Mouse (Mus musculus) spleen, adult 2 months (tissue): Measurements from ENCODE around the gene Zfp810. TPM values are rescaled to one million over a fixed set of nuclear protein-coding genes. Genes with fewer than 3 reads are reported as not detected.
A peak's percentile ranks its signal among the peaks of the same experiment; 100 is the strongest.
"Not testable (repeated sequence)": the region's sequence is repeated elsewhere in the genome, so short reads cannot be mapped to it uniquely, and the experiment has no call there.

Experiments used
- DNase-seq, 2 experiments: peaks; one replicate each; pipeline versions ENCODE4 v3.0.0 to v3.0.0-alpha.2; 2012 to 2021; ENCODE audit warnings: low spot score in 2 of 2, low read depth in 1 of 2
- H3K27ac ChIP-seq: fragments of 200-500 bp; 2 replicates; pipeline ENCODE4 v1.5.1; 2012; ENCODE audit warnings: low read length, inconsistent platforms; ENCODE audit not compliant: insufficient read depth
- H3K27me3 ChIP-seq: fragments of 200-500 bp; 2 replicates; pipeline ENCODE4 v1.6.1; 2012; ENCODE audit warnings: mild to moderate bottlenecking, moderate library complexity, low read length, inconsistent platforms; ENCODE audit not compliant: control insufficient read depth, insufficient read depth
- H3K36me3 ChIP-seq: fragments of 200-500 bp; 2 replicates; pipeline ENCODE4 v1.6.1; 2012; ENCODE audit warnings: mild to moderate bottlenecking, low read length, inconsistent platforms; ENCODE audit not compliant: control insufficient read depth, insufficient read depth
- H3K4me1 ChIP-seq: fragments of 200-500 bp; 2 replicates; pipeline ENCODE4 v1.6.1; 2011; ENCODE audit warnings: inconsistent platforms; ENCODE audit not compliant: control insufficient read depth, insufficient read depth, insufficient read length
- H3K4me3 ChIP-seq: fragments of 200-500 bp; 2 replicates; pipeline ENCODE4 v1.5.1; 2011; ENCODE audit warnings: mild to moderate bottlenecking, inconsistent platforms; ENCODE audit not compliant: insufficient read depth, insufficient read length; ENCODE audit errors: extremely low read depth
- CTCF ChIP-seq: fragments of 200-500 bp; IDR thresholded peaks from 2 replicates; pipeline ENCODE4 v1.5.1; 2011; ENCODE audit warnings: mild to moderate bottlenecking, inconsistent platforms; ENCODE audit not compliant: insufficient read depth, insufficient read length, insufficient replicate concordance; ENCODE audit errors: extremely low read depth
- POLR2A ChIP-seq: fragments of 200-500 bp; IDR thresholded peaks from 2 replicates; pipeline ENCODE4 v1.6.1; 2011; ENCODE audit warnings: low read depth, low read length, inconsistent platforms
- WGBS: fragments of 180-500 bp; shearing (Covaris S2); methylation state at CpG from one replicate; pipeline ENCODE4 v1.1.7; 2018; 5-methylcytosine and 5-hydroxymethylcytosine counted together
- polyA plus RNA-seq: library from polyadenylated mRNA; depleted of rRNA; stranded (reverse); fragments of >200 nt; gene quantifications from 2 replicates; pipeline ENCODE4 v1.2.3, GENCODE M21; 2012

The Zfp810 gene
- polyA plus RNA-seq, 1 experiment = 3.7 TPM

DNA sequence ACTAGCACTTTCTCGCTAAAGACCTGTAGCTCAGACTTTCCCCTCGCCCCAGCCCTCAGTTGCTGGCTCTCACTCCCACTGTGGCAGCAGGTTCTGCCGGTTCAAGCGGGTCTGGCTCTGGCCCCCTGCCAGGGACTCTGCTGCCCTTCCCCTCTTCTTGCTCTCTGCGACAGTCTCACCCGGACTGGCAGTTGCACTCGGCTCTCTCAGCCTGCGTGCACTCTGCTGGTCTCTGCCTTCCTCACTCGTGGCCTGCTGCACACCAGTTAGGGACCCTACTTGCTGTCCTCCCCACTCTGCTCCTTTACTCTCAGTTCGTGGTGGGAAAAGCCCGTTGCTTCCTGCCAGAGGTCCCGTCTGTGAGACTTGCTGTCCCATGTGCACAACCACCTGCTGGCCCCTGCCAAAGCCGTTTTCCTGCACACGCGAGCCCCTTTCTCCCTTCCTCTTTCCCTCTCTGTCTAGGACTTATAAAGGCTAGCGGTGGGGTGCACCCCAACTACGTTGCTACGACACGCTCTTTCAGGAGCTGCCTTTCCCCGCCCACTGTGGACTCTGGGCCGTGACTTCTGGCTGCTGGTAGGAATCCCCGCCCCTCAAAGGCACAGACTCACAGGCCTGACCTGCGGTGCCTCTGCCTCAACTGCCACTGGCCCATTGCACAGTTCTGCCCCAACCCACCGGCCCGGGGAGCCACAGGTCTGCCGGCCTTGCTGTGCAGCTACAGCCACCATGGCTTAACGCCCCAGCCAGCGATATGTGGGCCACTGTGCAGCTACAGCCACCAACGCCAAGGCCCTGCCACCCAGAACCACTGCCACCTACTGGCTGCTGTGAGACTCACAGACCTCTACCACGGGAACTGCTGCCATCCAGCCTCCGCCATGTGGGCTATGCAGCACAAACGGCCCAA, 20.3 kb upstream of the Zfp810 start:
- peak; percentile 38 for TF ChIP-seq POLR2A
- TF ChIP-seq CTCF = peak; percentile 92
- 0 out of 2 replicates have a peak, but pooled peaks cover 2% of the 10 kb centered on the region for H3K27me3 ChIP-seq
- H3K4me1 ChIP-seq = peaks cover 4% of the 10 kb centered on the region; the same call in 1 of the 2 replicates
- H3K4me3 ChIP-seq = peak overlapping the region; percentile 57
- DNase-seq = peak; percentile 74 to 90
- peak overlapping the region; percentile 48 for H3K27ac ChIP-seq
- 2% methylated on average over 32 of the region's 32 CpGs for WGBS
- H3K36me3 ChIP-seq = no peaks in the 10 kb centered on the region

DNA sequence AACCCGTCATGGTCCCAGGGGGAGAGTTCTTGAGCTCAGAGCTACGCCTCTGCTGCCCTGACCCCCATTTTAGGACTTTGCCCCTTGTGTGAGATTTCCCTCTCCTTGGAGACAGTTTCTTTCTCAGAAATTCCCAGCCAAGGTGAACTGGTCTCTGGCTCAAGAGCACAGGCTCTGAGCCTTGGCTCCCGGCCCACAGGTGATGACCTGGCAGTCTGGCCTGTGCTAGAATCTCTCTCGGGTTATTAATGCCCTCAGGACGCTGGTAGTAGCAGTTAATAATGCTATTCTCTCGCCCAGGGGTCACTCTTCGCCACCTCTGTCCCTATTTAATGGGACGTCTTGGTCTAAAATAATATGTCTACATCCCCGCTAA, 19.6 kb upstream of the Zfp810 start:
- H3K27me3 ChIP-seq = 0 out of 2 replicates have a peak, but pooled peaks cover 2% of the 10 kb centered on the region
- H3K36me3 ChIP-seq = no peaks in the 10 kb centered on the region
- peak overlapping the region; percentile 31 for H3K27ac ChIP-seq
- H3K4me3 ChIP-seq = peak overlapping the region; percentile 57; the same call in 1 of the 2 replicates
- peaks cover 4% of the 10 kb centered on the region; the same call in 1 of the 2 replicates for H3K4me1 ChIP-seq
- TF ChIP-seq POLR2A (no peak), CTCF (no peak)
- DNase-seq = no peak
- WGBS = 33% methylated on average over 9 of the region's 9 CpGs

DNA sequence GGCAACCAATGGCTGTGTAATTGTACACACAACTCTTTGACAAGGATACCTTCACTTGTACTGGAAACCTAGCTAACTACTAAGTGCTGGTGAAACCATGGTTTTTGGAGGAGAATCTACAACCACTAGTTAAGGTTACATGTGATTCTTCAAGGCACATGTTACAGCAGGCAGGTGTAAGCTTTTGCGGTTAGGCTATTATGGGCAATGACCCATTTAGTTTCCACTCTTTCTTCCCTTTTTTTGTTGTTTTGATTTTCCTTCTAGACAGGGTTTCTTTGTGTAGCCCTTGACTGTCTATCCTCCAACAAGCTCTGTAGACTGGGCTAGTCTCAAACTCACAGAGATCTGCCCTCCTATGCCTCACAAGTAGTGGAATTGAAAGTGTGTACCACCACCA, 17.1 kb upstream of the Zfp810 start:
- H3K4me1 ChIP-seq = peaks cover 4% of the 10 kb centered on the region; the same call in 1 of the 2 replicates
- WGBS = 47% methylated on average over 1 of the region's 1 CpGs
- H3K27ac ChIP-seq = no peak overlapping the region
- 0 out of 2 replicates have a peak, but pooled peaks cover 2% of the 10 kb centered on the region for H3K27me3 ChIP-seq
- DNase-seq = peak in 1 of 2 experiments; percentile 77
- H3K4me3 ChIP-seq = no peak overlapping the region
- TF ChIP-seq POLR2A (no peak), CTCF (no peak)
- no peaks in the 10 kb centered on the region for H3K36me3 ChIP-seq

DNA sequence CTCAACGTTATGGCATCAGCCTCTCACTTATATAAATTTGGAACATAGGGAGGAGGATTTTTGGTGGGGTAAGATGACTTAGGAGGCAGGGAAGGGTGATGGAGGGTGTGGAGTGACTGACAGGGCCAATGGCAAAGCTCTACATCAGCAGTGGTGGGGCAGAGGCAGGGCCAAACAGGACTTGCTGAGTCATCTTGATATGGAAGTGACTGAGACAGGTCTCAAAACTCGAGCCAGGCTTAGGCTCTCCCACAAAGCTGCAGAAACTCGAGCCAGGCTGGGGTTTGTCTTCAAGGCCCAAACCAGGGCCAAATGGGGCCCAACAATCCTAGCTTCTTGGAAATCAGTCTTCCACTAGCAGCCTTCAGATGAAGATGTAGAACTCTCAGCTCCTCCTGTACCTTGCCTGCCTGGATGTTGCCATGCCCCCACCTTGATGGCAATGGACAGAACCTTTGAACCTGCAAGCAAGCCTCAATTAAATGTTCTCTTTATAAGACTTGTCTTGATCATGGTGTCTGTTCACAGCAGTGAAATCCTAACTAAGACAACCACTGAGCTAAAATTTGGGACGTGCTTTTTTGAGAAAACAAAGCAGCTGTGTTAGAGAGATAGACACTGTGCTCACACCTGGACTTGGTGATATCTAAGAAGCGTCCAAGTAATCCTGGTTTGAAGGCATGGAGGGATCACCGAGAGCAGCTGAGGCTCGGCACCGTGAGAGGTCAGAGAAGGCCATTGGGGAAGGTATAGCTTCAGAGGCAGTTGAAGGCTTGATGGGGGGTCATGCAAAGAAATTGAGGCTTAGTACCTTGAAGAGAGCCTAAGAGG, 15.1 kb upstream of the Zfp810 start:
- H3K27me3 ChIP-seq = 0 out of 2 replicates have a peak, but pooled peaks cover 2% of the 10 kb centered on the region
- TF ChIP-seq POLR2A = no peak
- TF ChIP-seq CTCF = no peak
- H3K4me3 ChIP-seq = no peak overlapping the region
- H3K36me3 ChIP-seq = no peaks in the 10 kb centered on the region
- DNase-seq = no peak
- WGBS = 66% methylated on average over 8 of the region's 8 CpGs
- H3K4me1 ChIP-seq = peaks cover 4% of the 10 kb centered on the region; the same call in 1 of the 2 replicates
- H3K27ac ChIP-seq = no peak overlapping the region

DNA sequence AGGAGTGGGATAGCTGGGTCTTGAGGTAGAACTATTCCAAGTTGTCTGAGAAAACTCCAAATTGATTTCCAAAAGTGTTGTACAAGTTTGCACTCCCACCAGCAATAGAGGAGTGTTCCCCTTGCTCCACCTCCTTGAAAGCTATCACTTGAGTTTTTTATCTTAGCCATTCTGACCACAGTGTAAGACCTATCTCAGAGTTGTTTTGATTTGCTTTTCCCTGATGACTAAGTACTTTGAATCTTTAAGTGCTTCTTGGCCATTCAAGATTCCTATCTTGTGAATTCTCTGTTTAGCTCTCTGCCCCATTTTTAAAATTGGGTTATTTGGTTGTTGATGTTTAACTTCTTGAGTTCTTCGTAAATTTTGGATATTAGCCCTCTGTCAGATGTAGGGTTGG, 11.7 kb upstream of the Zfp810 start:
- Histone ChIP-seq H3K4me3 (no peak overlapping the region), H3K36me3 (no peaks in the 10 kb centered on the region), H3K27ac (no peak overlapping the region), H3K4me1 (no peaks in the 10 kb centered on the region), H3K27me3 (no peaks in the 10 kb centered on the region)
- no peak for DNase-seq
- TF ChIP-seq CTCF (no peak), POLR2A (no peak)
- WGBS = 92% methylated on average over 1 of the region's 1 CpGs

DNA sequence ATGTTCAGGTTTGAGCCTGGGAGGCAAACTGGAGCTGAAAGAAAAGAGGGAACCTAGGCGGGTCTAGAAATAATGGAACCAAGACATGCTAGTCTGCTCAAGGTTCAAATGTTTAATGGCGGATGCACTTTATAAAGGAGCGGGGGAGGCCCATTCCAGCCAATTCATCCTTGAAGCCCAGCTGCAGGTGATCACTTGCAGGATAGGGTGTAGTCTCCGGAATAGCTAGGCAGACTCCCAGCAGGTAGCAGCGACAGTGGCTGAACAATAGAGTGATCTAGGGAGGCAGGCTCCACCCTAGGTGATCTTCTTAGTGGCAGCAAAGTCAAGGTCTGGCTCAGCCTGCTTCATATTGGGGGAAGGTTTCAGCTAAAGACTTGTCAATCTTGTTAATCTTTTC, 8.6 kb upstream of the Zfp810 start:
- DNase-seq, H3K36me3 ChIP-seq, H3K27me3 ChIP-seq, H3K4me1 ChIP-seq, H3K27ac ChIP-seq, H3K4me3 ChIP-seq: not testable (repeated sequence)
- WGBS = 89% methylated on average over 5 of the region's 5 CpGs
